Mouse (Mus musculus) left cerebral cortex, postnatal 14 days (tissue): ENCODE results near the gene Gm37240. TPM values are rescaled to one million over a fixed set of nuclear protein-coding genes. Genes with fewer than 3 reads are reported as not detected.

Experiments used
- DNase-seq, 2 experiments: peaks; one replicate each; pipeline ENCODE4 v3.0.0; 2021 to 2022; ENCODE audit warnings: low spot score in 2 of 2, mixed read lengths in 1 of 2
- intact Hi-C: fragments of 180-260 bp; cut with DNase I; formaldehyde crosslinking; loops from one replicate; pipeline ENCODE4 v1.15.1; 2025
- total RNA-seq, 2 experiments: library from RNA; stranded (reverse); gene quantifications; 2 replicates each; pipeline ENCODE4 v1.2.3; 2021

Gm37240 gene
- total RNA-seq, 2 experiments from 2014 or later, result 1.9 to 3.2 TPM

- no peak for DNase-seq
- intact Hi-C loops, result loop anchor here (5.0 to 10.0 kb wide), 3 partner anchors 186 to 366 kb away; partner anchors contain the start of gene Gm6525
These were observed 1346.7 kb downstream of the Gm37240 start for GRCm38 (mm10) chr3:84540640-84541039.

GRCm38 (mm10) chr3:84536987-84537386 lies 1350.3 kb downstream of the Gm37240 start:
- DNase-seq, result no peak
- intact Hi-C loops, result no loop called here

GRCm38 (mm10) chr3:84533227-84533626 lies 1354.1 kb downstream of the Gm37240 start:
- DNase-seq, result no peak
- intact Hi-C loops, result no loop called here

GRCm38 (mm10) chr3:84529021-84529420 lies 1358.3 kb downstream of the Gm37240 start:
- DNase-seq, result no peak
- intact Hi-C loops, result no loop called here

GRCm38 (mm10) chr3:84524952-84525351 lies 1362.4 kb downstream of the Gm37240 start:
- DNase-seq, result no peak
- intact Hi-C loops, result no loop called here

- intact Hi-C loops, result no loop called here
- DNase-seq, result no peak
These were observed 1371.2 kb downstream of the Gm37240 start for GRCm38 (mm10) chr3:84516163-84516562.

GRCm38 (mm10) chr3:84512774-84513515 lies 1374.4 kb downstream of the Gm37240 start:
- intact Hi-C loops, result no loop called here
- no peak for DNase-seq

- intact Hi-C loops, result no loop called here
- no peak for DNase-seq
These were observed 1382.1 kb downstream of the Gm37240 start for GRCm38 (mm10) chr3:84505193-84505592.

- intact Hi-C loops, result no loop called here
- DNase-seq, result no peak
These were observed 1383.0 kb downstream of the Gm37240 start for GRCm38 (mm10) chr3:84504291-84504690.

GRCm38 (mm10) chr3:84502101-84502500 lies 1385.2 kb downstream of the Gm37240 start:
- no peak for DNase-seq
- intact Hi-C loops, result no loop called here

GRCm38 (mm10) chr3:84500491-84500890 lies 1386.8 kb downstream of the Gm37240 start:
- intact Hi-C loops, result no loop called here
- DNase-seq, result no peak

GRCm38 (mm10) chr3:84497718-84498117 lies 1389.6 kb downstream of the Gm37240 start:
- intact Hi-C loops, result no loop called here
- no peak for DNase-seq

GRCm38 (mm10) chr3:84492657-84493056 lies 1394.7 kb downstream of the Gm37240 start:
- intact Hi-C loops, result no loop called here
- no peak for DNase-seq

- no peak for DNase-seq
- intact Hi-C loops, result no loop called here
These were observed 1395.2 kb downstream of the Gm37240 start for GRCm38 (mm10) chr3:84492148-84492547.

- peak in 1 of 2 experiments; percentile 46 for DNase-seq
- intact Hi-C loops, result loop anchor here (10.0 kb wide), 1 partner anchor 134 kb away; no protein-coding TSS in a partner anchor
These were observed 1398.6 kb downstream of the Gm37240 start for GRCm38 (mm10) chr3:84488716-84489115.

- intact Hi-C loops, result loop anchor here (10.0 kb wide), 1 partner anchor 130 kb away; no protein-coding TSS in a partner anchor
- no peak for DNase-seq
These were observed 1402.4 kb downstream of the Gm37240 start for GRCm38 (mm10) chr3:84484891-84485290.

- intact Hi-C loops, result loop anchor here (10.0 kb wide), 1 partner anchor 130 kb away; no protein-coding TSS in a partner anchor
- DNase-seq, result no peak
These were observed 1403.0 kb downstream of the Gm37240 start for GRCm38 (mm10) chr3:84484333-84484732.

GRCm38 (mm10) chr3:84482121-84482520 lies 1405.2 kb downstream of the Gm37240 start:
- no peak for DNase-seq
- intact Hi-C loops, result loop anchor here (10.0 kb wide), 1 partner anchor 127 kb away; no protein-coding TSS in a partner anchor

- intact Hi-C loops, result loop anchor here (10.0 kb wide), 1 partner anchor 126 kb away; no protein-coding TSS in a partner anchor
- DNase-seq, result peak in 1 of 2 experiments; percentile 37
These were observed 1406.2 kb downstream of the Gm37240 start for GRCm38 (mm10) chr3:84481104-84481503.

GRCm38 (mm10) chr3:84480006-84480897 lies 1407.1 kb downstream of the Gm37240 start, which contains the start of gene Fhdc1:
Gene Fhdc1 (minus strand): TSS chr3:84480429.
- intact Hi-C loops, result loop anchor here (10.0 kb wide), 1 partner anchor 125 kb away; no protein-coding TSS in a partner anchor
- DNase-seq, result no peak
